In genomic region chr10:39026529-39026928, GRCm38 (mm10) we compare ENCODE assay signal across 21 mouse cellular contexts.
"Had no signal": no experiment of that assay in that cellular context is flagged by ENCODE, and none has a peak within 500 bp of the region (broad histone marks: within the 10 kb centered on the region; RNA-seq: fewer than 3 reads in every experiment).

No protein-coding gene starts in this region.

- H3K9me3 ChIP-seq: limb, embryonic 10.5 days; limb, embryonic 13.5 days; liver, embryonic 12.5 days; liver, embryonic 15.5 days; neural tube, embryonic 13.5 days; stomach, embryonic 15.5 days had no signal

- H3K27me3 ChIP-seq: limb, embryonic 13.5 days; liver, embryonic 12.5 days; liver, embryonic 15.5 days; neural tube, embryonic 13.5 days; stomach, embryonic 15.5 days had no signal

- ATAC-seq: liver, embryonic 12.5 days had no signal

- H3K36me3 ChIP-seq: liver, embryonic 12.5 days; liver, embryonic 15.5 days; neural tube, embryonic 13.5 days; stomach, embryonic 15.5 days had no signal

- H3K27ac ChIP-seq: kidney, postnatal 0 days; layer of hippocampus, adult 2 months; limb, embryonic 10.5 days; limb, embryonic 13.5 days; liver, embryonic 12.5 days; liver, embryonic 15.5 days; macrophage; neural tube, embryonic 13.5 days; stomach, embryonic 15.5 days had no signal

- DNase-seq: kidney, adult 2 months; kidney, postnatal 25 days; layer of hippocampus, adult 9-11 months; liver; lung, adult 18-20 months; lung, postnatal 14 days; retina, postnatal 1 day; right cerebral cortex, postnatal 25 days; spleen, adult 18-20 months; thymus, adult 18-20 months; thymus, postnatal 36 days had no signal

- H3K4me2 ChIP-seq: limb, embryonic 13.5 days; liver, embryonic 12.5 days; liver, embryonic 15.5 days; neural tube, embryonic 13.5 days; stomach, embryonic 15.5 days had no signal

- H3K4me3 ChIP-seq: layer of hippocampus, adult 2 months; limb, embryonic 10.5 days; limb, embryonic 13.5 days; liver, embryonic 12.5 days; liver, embryonic 15.5 days; myocyte; neural tube, embryonic 13.5 days; stomach, embryonic 15.5 days had no signal

- H3K9ac ChIP-seq: limb, embryonic 13.5 days; liver, embryonic 12.5 days; liver, embryonic 15.5 days; neural tube, embryonic 13.5 days; stomach, embryonic 15.5 days had no signal

- H3K4me1 ChIP-seq: liver, embryonic 12.5 days; liver, embryonic 15.5 days; stomach, embryonic 15.5 days had no signal
